Mouse (Mus musculus): Measurements from ENCODE around the gene Gpr183. TPM values are rescaled to one million over a fixed set of nuclear protein-coding genes. Genes with fewer than 3 reads are reported as not detected.

Gpr183 gene
- polyA plus RNA-seq, 1 experiment from 2014 or later: 1.7 TPM

- ATAC-seq (ENCODE audit: low read depth): no peak
- 78% methylated on average over 8 of the region's 8 CpGs for WGBS (ENCODE audit: insufficient replicate concordance)
- no peak overlapping the region for H3K4me3 ChIP-seq (ENCODE audit: low read depth, low read length)
- H3K4me2 ChIP-seq (ENCODE audit: low read depth, low read length): no peak overlapping the region
- H3K27me3 ChIP-seq (ENCODE audit: control insufficient read depth, insufficient read depth, low read depth, low read length): no peaks in the 10 kb centered on the region
- no peak overlapping the region for H3K27ac ChIP-seq (ENCODE audit: low read length)
- H3K9me3 ChIP-seq (replicated peaks; ENCODE audit: control insufficient read depth, low read length): no peaks in the 10 kb centered on the region
- H3K36me3 ChIP-seq (ENCODE audit: control insufficient read depth, insufficient read depth): no peaks in the 10 kb centered on the region
- H3K9ac ChIP-seq (ENCODE audit: low read depth, low read length): no peak overlapping the region
- peaks cover 13% of the 10 kb centered on the region for H3K4me1 ChIP-seq (ENCODE audit: control insufficient read depth, low read depth, low read length)
Observed at GRCm38 (mm10) chr14:121927451-121927850, 37.5 kb downstream of the Gpr183 start.

- ATAC-seq (ENCODE audit: low read depth): no peak
- no peak overlapping the region for H3K27ac ChIP-seq (ENCODE audit: low read length)
- H3K36me3 ChIP-seq (ENCODE audit: control insufficient read depth, insufficient read depth): no peaks in the 10 kb centered on the region
- no peak overlapping the region for H3K4me2 ChIP-seq (ENCODE audit: low read depth, low read length)
- 68% methylated on average over 6 of the region's 6 CpGs for WGBS (ENCODE audit: insufficient replicate concordance)
- no peaks in the 10 kb centered on the region for H3K9me3 ChIP-seq (replicated peaks; ENCODE audit: control insufficient read depth, low read length)
- no peak overlapping the region for H3K4me3 ChIP-seq (ENCODE audit: low read depth, low read length)
- H3K9ac ChIP-seq (ENCODE audit: low read depth, low read length): no peak overlapping the region
- peaks cover 13% of the 10 kb centered on the region for H3K4me1 ChIP-seq (ENCODE audit: control insufficient read depth, low read depth, low read length)
- no peaks in the 10 kb centered on the region for H3K27me3 ChIP-seq (ENCODE audit: control insufficient read depth, insufficient read depth, low read depth, low read length)
Observed at GRCm38 (mm10) chr14:121926901-121927300, 38.1 kb downstream of the Gpr183 start.

DNA sequence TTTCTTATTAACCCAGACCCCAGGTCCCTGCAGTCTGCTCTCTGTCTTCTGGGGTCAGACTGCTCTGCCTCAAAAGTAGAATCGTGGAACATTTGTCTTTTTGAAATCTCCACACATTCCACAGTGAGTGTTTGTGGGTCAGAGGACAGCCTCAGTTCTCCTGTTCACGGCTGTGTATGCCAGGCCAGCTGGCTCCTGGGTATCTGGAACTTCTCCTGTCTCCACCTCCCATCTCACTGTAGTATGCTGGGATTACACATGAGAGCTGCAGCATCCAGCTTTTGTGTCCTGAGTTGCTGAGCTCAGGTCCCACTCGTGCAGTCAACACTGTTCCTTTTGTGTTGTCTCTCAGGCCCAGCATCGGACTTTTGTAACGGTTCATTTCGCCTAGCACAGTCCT, 40.1 kb downstream of the Gpr183 start:
- no peak overlapping the region for H3K4me3 ChIP-seq (ENCODE audit: low read depth, low read length)
- WGBS (ENCODE audit: insufficient replicate concordance): 72% methylated on average over 6 of the region's 6 CpGs
- H3K4me2 ChIP-seq (ENCODE audit: low read depth, low read length): no peak overlapping the region
- no peak overlapping the region for H3K9ac ChIP-seq (ENCODE audit: low read depth, low read length)
- no peak for ATAC-seq (ENCODE audit: low read depth)
- H3K36me3 ChIP-seq (ENCODE audit: control insufficient read depth, insufficient read depth): no peaks in the 10 kb centered on the region
- H3K9me3 ChIP-seq (replicated peaks; ENCODE audit: control insufficient read depth, low read length): no peaks in the 10 kb centered on the region
- H3K27ac ChIP-seq (ENCODE audit: low read length): no peak overlapping the region
- no peaks in the 10 kb centered on the region for H3K27me3 ChIP-seq (ENCODE audit: control insufficient read depth, insufficient read depth, low read depth, low read length)
- H3K4me1 ChIP-seq (ENCODE audit: control insufficient read depth, low read depth, low read length): peaks cover 13% of the 10 kb centered on the region

- Histone ChIP-seq H3K36me3 (ENCODE audit: control insufficient read depth, insufficient read depth) (no peaks in the 10 kb centered on the region), H3K4me3 (ENCODE audit: low read depth, low read length) (no peak overlapping the region), H3K27me3 (ENCODE audit: control insufficient read depth, insufficient read depth, low read depth, low read length) (no peaks in the 10 kb centered on the region), H3K4me1 (ENCODE audit: control insufficient read depth, low read depth, low read length) (no peaks in the 10 kb centered on the region; the same call in 1 of the 2 replicates), H3K27ac (ENCODE audit: low read length) (no peak overlapping the region), H3K4me2 (ENCODE audit: low read depth, low read length) (no peak overlapping the region), H3K9me3 (replicated peaks; ENCODE audit: control insufficient read depth, low read length) (no peaks in the 10 kb centered on the region), H3K9ac (ENCODE audit: low read depth, low read length) (no peak overlapping the region)
- ATAC-seq (ENCODE audit: low read depth): no peak
- 62% methylated on average over 4 of the region's 4 CpGs for WGBS (ENCODE audit: insufficient replicate concordance)
Observed at GRCm38 (mm10) chr14:121922731-121923130, 42.3 kb downstream of the Gpr183 start.

- WGBS (ENCODE audit: insufficient replicate concordance): 72% methylated on average over 4 of the region's 4 CpGs
- Histone ChIP-seq H3K4me3 (ENCODE audit: low read depth, low read length) (no peak overlapping the region), H3K4me2 (ENCODE audit: low read depth, low read length) (no peak overlapping the region), H3K9me3 (replicated peaks; ENCODE audit: control insufficient read depth, low read length) (no peaks in the 10 kb centered on the region), H3K4me1 (ENCODE audit: control insufficient read depth, low read depth, low read length) (no peaks in the 10 kb centered on the region; the same call in 1 of the 2 replicates), H3K36me3 (ENCODE audit: control insufficient read depth, insufficient read depth) (no peaks in the 10 kb centered on the region), H3K9ac (ENCODE audit: low read depth, low read length) (no peak overlapping the region), H3K27ac (ENCODE audit: low read length) (no peak overlapping the region), H3K27me3 (ENCODE audit: control insufficient read depth, insufficient read depth, low read depth, low read length) (no peaks in the 10 kb centered on the region)
- ATAC-seq (ENCODE audit: low read depth): no peak
Observed at GRCm38 (mm10) chr14:121922016-121922415, 43.0 kb downstream of the Gpr183 start.

DNA sequence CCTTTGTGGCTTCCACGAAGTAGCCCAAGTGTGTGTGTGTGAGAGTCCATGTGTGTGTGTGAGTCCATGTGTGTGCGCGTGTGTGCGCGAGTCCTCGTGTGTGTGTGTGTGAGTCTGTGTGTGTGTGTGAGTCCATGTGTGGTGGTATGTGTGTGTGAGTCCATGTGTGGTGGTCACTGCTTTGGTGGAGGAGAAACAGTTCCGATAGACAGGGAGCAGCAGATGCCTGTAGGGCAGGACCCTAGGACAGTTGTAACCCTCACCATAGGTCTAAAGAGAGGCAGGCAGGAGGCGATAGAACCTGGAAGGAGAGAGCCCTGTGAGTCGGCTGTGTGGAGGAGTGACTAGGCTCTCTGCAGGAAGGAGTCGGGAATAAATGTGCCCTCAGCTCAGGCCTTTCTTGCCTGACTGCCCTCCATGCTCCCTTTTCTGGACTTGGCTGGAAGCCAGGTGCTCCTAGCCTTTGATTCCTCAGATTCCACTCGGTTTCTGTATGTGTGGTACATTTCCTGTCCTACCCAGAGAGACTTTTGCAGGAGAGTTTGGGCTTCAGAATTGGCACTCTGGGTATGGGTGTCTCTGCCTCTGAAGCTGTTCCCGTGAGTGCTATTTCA, 44.4 kb downstream of the Gpr183 start:
- Histone ChIP-seq H3K36me3 (ENCODE audit: control insufficient read depth, insufficient read depth) (no peaks in the 10 kb centered on the region), H3K4me1 (ENCODE audit: control insufficient read depth, low read depth, low read length) (no peaks in the 10 kb centered on the region; the same call in 1 of the 2 replicates), H3K4me2 (ENCODE audit: low read depth, low read length) (no peak overlapping the region), H3K27ac (ENCODE audit: low read length) (no peak overlapping the region), H3K4me3 (ENCODE audit: low read depth, low read length) (no peak overlapping the region), H3K9ac (ENCODE audit: low read depth, low read length) (no peak overlapping the region), H3K27me3 (ENCODE audit: control insufficient read depth, insufficient read depth, low read depth, low read length) (no peaks in the 10 kb centered on the region), H3K9me3 (replicated peaks; ENCODE audit: control insufficient read depth, low read length) (no peaks in the 10 kb centered on the region)
- ATAC-seq (ENCODE audit: low read depth): no peak
- WGBS (ENCODE audit: insufficient replicate concordance): 74% methylated on average over 12 of the region's 12 CpGs

GRCm38 (mm10) chr14:121919752-121920151, 45.2 kb downstream of the Gpr183 start:
- Histone ChIP-seq H3K9me3 (replicated peaks; ENCODE audit: control insufficient read depth, low read length) (no peaks in the 10 kb centered on the region), H3K36me3 (ENCODE audit: control insufficient read depth, insufficient read depth) (no peaks in the 10 kb centered on the region), H3K4me3 (ENCODE audit: low read depth, low read length) (no peak overlapping the region), H3K4me2 (ENCODE audit: low read depth, low read length) (no peak overlapping the region), H3K4me1 (ENCODE audit: control insufficient read depth, low read depth, low read length) (no peaks in the 10 kb centered on the region; the same call in 1 of the 2 replicates), H3K27ac (ENCODE audit: low read length) (no peak overlapping the region), H3K9ac (ENCODE audit: low read depth, low read length) (no peak overlapping the region), H3K27me3 (ENCODE audit: control insufficient read depth, insufficient read depth, low read depth, low read length) (no peaks in the 10 kb centered on the region)
- 16% methylated on average over 3 of the region's 3 CpGs for WGBS (ENCODE audit: insufficient replicate concordance)
- ATAC-seq (ENCODE audit: low read depth): no peak

- H3K4me2 ChIP-seq (ENCODE audit: low read depth, low read length): no peak overlapping the region
- no peak overlapping the region for H3K27ac ChIP-seq (ENCODE audit: low read length)
- 57% methylated on average over 3 of the region's 3 CpGs for WGBS (ENCODE audit: insufficient replicate concordance)
- H3K9ac ChIP-seq (ENCODE audit: low read depth, low read length): no peak overlapping the region
- no peaks in the 10 kb centered on the region for H3K36me3 ChIP-seq (ENCODE audit: control insufficient read depth, insufficient read depth)
- no peaks in the 10 kb centered on the region for H3K9me3 ChIP-seq (replicated peaks; ENCODE audit: control insufficient read depth, low read length)
- peak; percentile 90 for ATAC-seq (ENCODE audit: low read depth)
- no peaks in the 10 kb centered on the region; the same call in 1 of the 2 replicates for H3K4me1 ChIP-seq (ENCODE audit: control insufficient read depth, low read depth, low read length)
- H3K4me3 ChIP-seq (ENCODE audit: low read depth, low read length): no peak overlapping the region
- H3K27me3 ChIP-seq (ENCODE audit: control insufficient read depth, insufficient read depth, low read depth, low read length): no peaks in the 10 kb centered on the region
Observed at GRCm38 (mm10) chr14:121918266-121918665, 46.7 kb downstream of the Gpr183 start.

- no peak for ATAC-seq (ENCODE audit: low read depth)
- Histone ChIP-seq H3K27ac (ENCODE audit: low read length) (no peak overlapping the region), H3K4me1 (ENCODE audit: control insufficient read depth, low read depth, low read length) (no peaks in the 10 kb centered on the region; the same call in 1 of the 2 replicates), H3K9ac (ENCODE audit: low read depth, low read length) (no peak overlapping the region), H3K9me3 (replicated peaks; ENCODE audit: control insufficient read depth, low read length) (no peaks in the 10 kb centered on the region), H3K36me3 (ENCODE audit: control insufficient read depth, insufficient read depth) (no peaks in the 10 kb centered on the region), H3K4me2 (ENCODE audit: low read depth, low read length) (no peak overlapping the region), H3K27me3 (ENCODE audit: control insufficient read depth, insufficient read depth, low read depth, low read length) (no peaks in the 10 kb centered on the region), H3K4me3 (ENCODE audit: low read depth, low read length) (no peak overlapping the region)
- WGBS (ENCODE audit: insufficient replicate concordance): 69% methylated on average over 6 of the region's 6 CpGs
Observed at GRCm38 (mm10) chr14:121916311-121917094, 48.5 kb downstream of the Gpr183 start.

Measured in liver, embryonic 16.5 days (tissue).